Mouse (Mus musculus) hindbrain, embryonic 15.5 days (tissue): ENCODE measurements around the gene Aaas. TPM values are rescaled to one million over a fixed set of nuclear protein-coding genes. Genes with fewer than 3 reads are reported as not detected.

Source experiments
- polyA plus RNA-seq: library from polyadenylated mRNA; unstranded; fragments of >200 nt; fragmentation: Nextera tagmentation; extraction: Ambion mirVana; gene quantifications from 2 replicates; pipeline ENCODE4 v1.2.1, GENCODE M21; 2015

The Aaas gene
- polyA plus RNA-seq, 1 experiment from 2014 or later: 37.9 TPM

Other genes with a start within 250 kb of the Aaas start
- gene Spryd3, start 214.5 kb downstream of the Aaas start, polyA plus RNA-seq: 87.9 and 93.5 TPM in 2 replicates
- 3.3 and 5.6 TPM in 2 replicates for gene Igfbp6, start 206.4 kb downstream of the Aaas start, polyA plus RNA-seq
- gene Soat2, start 200.2 kb downstream of the Aaas start, polyA plus RNA-seq: 0.06 and 0.09 TPM in 2 replicates
- 52.7 and 54.6 TPM in 2 replicates for gene Zfp740, start 147.5 kb downstream of the Aaas start, polyA plus RNA-seq
- 39.2 and 40.1 TPM in 2 replicates for gene Csad, start 146.0 kb downstream of the Aaas start, polyA plus RNA-seq
- gene Itgb7, start 118.8 kb downstream of the Aaas start, polyA plus RNA-seq: 1.1 and 1.2 TPM in 2 replicates
- gene Rarg, start 93.3 kb downstream of the Aaas start, polyA plus RNA-seq: 5.8 and 6.3 TPM in 2 replicates
- gene Gm9918, start 80.2 kb downstream of the Aaas start, polyA plus RNA-seq: 0.06 and 0.07 TPM in 2 replicates
- gene Mfsd5, start 71.3 kb downstream of the Aaas start, polyA plus RNA-seq: 59.7 and 63.5 TPM in 2 replicates
- 4.4 and 6.7 TPM in 2 replicates for gene Espl1, start 54.5 kb downstream of the Aaas start, polyA plus RNA-seq
- gene Pfdn5, start 24.7 kb downstream of the Aaas start, polyA plus RNA-seq: 460 and 473 TPM in 2 replicates
- gene Myg1, start 19.1 kb downstream of the Aaas start, polyA plus RNA-seq: 92.6 and 94.2 TPM in 2 replicates
- 0.57 and 0.71 TPM in 2 replicates for gene Sp7, start 16.4 kb upstream of the Aaas start, polyA plus RNA-seq
- 3.4 and 4.0 TPM in 2 replicates for gene Sp1, start 55.4 kb upstream of the Aaas start, polyA plus RNA-seq
- gene Amhr2, start 94.6 kb upstream of the Aaas start, polyA plus RNA-seq: 0.21 and 0.52 TPM in 2 replicates
- 88.7 and 98.5 TPM in 2 replicates for gene Prr13, start 108.3 kb upstream of the Aaas start, polyA plus RNA-seq
- gene Pcbp2, start 119.8 kb upstream of the Aaas start, polyA plus RNA-seq: 124 and 126 TPM in 2 replicates
- 9.5 and 14.8 TPM in 2 replicates for gene Gm10337, start 153.0 kb upstream of the Aaas start, polyA plus RNA-seq
- gene Map3k12, start 166.3 kb upstream of the Aaas start, polyA plus RNA-seq: 55.7 and 58.3 TPM in 2 replicates
- 98.0 and 104 TPM in 2 replicates for gene Tarbp2, start 167.4 kb upstream of the Aaas start, polyA plus RNA-seq
- gene Npff, start 174.2 kb upstream of the Aaas start, polyA plus RNA-seq: 4.8 and 5.3 TPM in 2 replicates